Mouse (Mus musculus): ENCODE measurements around the gene Gm45015.

DNA sequence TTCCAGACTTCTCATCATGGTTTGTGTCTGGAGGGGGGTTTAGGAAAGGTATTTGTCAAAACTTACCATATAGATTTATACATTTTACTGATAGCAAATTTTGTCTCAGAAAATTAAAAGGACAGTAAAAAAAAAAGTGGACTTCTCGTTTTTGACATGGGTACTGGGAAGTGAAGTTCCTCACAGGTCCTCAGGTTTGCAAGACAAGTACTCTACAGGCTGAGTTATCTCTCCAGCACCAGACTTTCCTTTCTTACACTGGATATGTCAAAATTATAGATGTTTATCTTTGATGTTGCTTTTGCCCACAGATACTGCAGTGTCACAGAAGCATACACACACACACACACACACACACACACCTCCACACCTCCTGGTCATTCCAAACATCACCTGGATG lies 4.8 kb upstream of the Gm45015 start:
- no peak for TF ChIP-seq GATA1 (IDR thresholded peaks at IDR 0.05; ENCODE audit: low read length)
- TF ChIP-seq TAL1 (IDR thresholded peaks at IDR 0.05; ENCODE audit: low read length), result no peak

Data from erythroblast, embryonic 14.5 days (primary cell).